Mouse (Mus musculus) central nervous system, embryonic 18 days (tissue): ENCODE data around the gene Gm14597. TPM values are rescaled to one million over a fixed set of nuclear protein-coding genes. Genes with fewer than 3 reads are reported as not detected.

ENCODE experiments used
- polyA plus RNA-seq: library from polyadenylated mRNA; depleted of rRNA; stranded (reverse); fragments of >200 nt; gene quantifications from 2 replicates; pipeline ENCODE4 v1.2.3, GENCODE M21; 2012; rRNA removed

The Gm14597 gene
- not detected in 2 replicates for polyA plus RNA-seq

GRCm38 (mm10) chrX:53608879-53609278, at the start of gene Gm14597:
Gene Gm14597, minus strand, starts transcription at chrX:53608979.

GRCm38 (mm10) chrX:53642980-53643961, 34.5 kb upstream of the Gm14597 start, which contains the start of gene Rtl8a:
Gene Rtl8a, minus strand, starts transcription at chrX:53643682.

GRCm38 (mm10) chrX:53607242-53608121, 1.3 kb downstream of the Gm14597 start, which contains the start of gene Rtl8c:
Gene Rtl8c, plus strand, starts transcription at chrX:53608032.

Other genes starting within 250 kb of the Gm14597 start
- gene Mospd1, start 238.5 kb downstream of the Gm14597 start, polyA plus RNA-seq, result 16.4 and 18.2 TPM in 2 replicates
- gene Etd, start 174.1 kb downstream of the Gm14597 start, polyA plus RNA-seq, result not detected in 2 replicates
- gene Rtl8c, start 947 bp downstream of the Gm14597 start, polyA plus RNA-seq, result 190 and 196 TPM in 2 replicates
- gene Rtl8a, start 34.7 kb upstream of the Gm14597 start, polyA plus RNA-seq, result 280 and 283 TPM in 2 replicates
- 330 and 338 TPM in 2 replicates for gene Rtl8b, start 61.4 kb upstream of the Gm14597 start, polyA plus RNA-seq
- gene 4930502E18Rik, start 115.8 kb upstream of the Gm14597 start, polyA plus RNA-seq, result 0.21 and 0.28 TPM in 2 replicates
- gene 1700013H16Rik, start 148.9 kb upstream of the Gm14597 start, polyA plus RNA-seq, result 0.04 TPM in 1 of 2 replicates, not detected in the other
- 0.03 and 0.06 TPM in 2 replicates for gene Zfp36l3, start 167.4 kb upstream of the Gm14597 start, polyA plus RNA-seq
- gene Xlr, start 188.7 kb upstream of the Gm14597 start, polyA plus RNA-seq, result 0.90 and 1.1 TPM in 2 replicates